Mouse (Mus musculus) olfactory bulb, adult 2 months (tissue): ENCODE results near the gene Ift20.

ENCODE experiments used
- CTCF ChIP-seq: fragments of 200-500 bp; IDR thresholded peaks from 2 replicates; pipeline ENCODE4 v1.5.1; 2012; ENCODE audit warnings: low read depth, mild to moderate bottlenecking, low read length, moderate library complexity; ENCODE audit not compliant: insufficient read depth
- POLR2A ChIP-seq: fragments of 200-500 bp; IDR thresholded peaks from 2 replicates; pipeline ENCODE4 v1.6.1; 2012; ENCODE audit warnings: mild to moderate bottlenecking, low read depth, low read length, moderate library complexity; ENCODE audit not compliant: insufficient read depth

- TF ChIP-seq CTCF (no peak), POLR2A (no peak)
Observed at GRCm38 (mm10) chr11:78571441-78571840, 35.3 kb downstream of the Ift20 start.
